Mouse (Mus musculus) left cerebral cortex, adult 8-10 months (tissue): ENCODE measurements around the gene P3h3. TPM values are rescaled to one million over a fixed set of nuclear protein-coding genes. Genes with fewer than 3 reads are reported as not detected.
"Not testable (repeated sequence)": the region's sequence is repeated elsewhere in the genome, so short reads cannot be mapped to it uniquely, and the experiment has no call there.

Experiments used
- DNase-seq, 2 experiments: peaks; one replicate each; pipeline ENCODE4 v3.0.0; 2022; ENCODE audit warnings: low spot score in 2 of 2
- total RNA-seq, 4 experiments: library from RNA; stranded (reverse); gene quantifications; 2 replicates each; pipeline ENCODE4 v1.2.4; 2022

Gene P3h3
- total RNA-seq, 4 experiments from 2014 or later = 18.5 to 25.6 (median 20.6) TPM

DNA sequence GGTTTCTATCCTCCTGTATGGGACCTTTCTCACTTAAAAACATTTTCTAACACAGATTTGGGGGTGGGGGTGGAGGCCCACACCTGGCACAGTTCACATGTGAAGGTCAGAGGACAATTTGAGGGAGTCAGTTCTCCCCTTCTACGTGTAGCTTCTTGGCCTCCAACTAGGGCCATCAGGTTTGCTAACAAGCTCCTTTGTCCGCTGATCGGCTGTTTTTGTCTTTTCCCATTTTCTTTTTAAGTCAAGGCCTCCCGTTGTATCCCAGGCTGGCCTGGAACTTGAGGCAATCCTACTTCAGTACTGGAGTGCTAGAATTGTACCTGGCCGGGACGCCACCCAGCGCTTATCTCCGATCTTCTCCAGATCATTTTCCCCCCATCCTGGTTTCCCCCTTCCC lies 25.9 kb downstream of the P3h3 start:
- DNase-seq = no peak

DNA sequence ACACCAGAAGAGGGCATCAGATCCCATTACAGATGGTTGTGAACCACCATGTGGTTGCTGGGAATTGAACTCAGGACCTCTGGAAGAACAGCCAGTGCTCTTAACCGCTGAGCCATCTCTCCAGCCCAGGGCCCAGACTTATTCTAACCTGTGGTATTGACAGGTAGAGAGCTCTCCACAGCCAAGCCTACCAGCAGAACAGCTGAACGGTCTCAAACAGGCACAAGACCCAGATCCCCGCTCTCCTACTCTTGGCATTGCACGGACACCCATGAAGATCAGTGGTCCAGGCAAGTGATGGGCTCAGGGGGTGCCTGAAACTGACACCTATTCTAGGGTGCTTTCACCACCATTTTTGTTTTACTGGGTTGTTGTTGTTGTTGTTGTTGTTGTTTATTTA lies 26.4 kb downstream of the P3h3 start:
- not testable (repeated sequence) for DNase-seq

DNA sequence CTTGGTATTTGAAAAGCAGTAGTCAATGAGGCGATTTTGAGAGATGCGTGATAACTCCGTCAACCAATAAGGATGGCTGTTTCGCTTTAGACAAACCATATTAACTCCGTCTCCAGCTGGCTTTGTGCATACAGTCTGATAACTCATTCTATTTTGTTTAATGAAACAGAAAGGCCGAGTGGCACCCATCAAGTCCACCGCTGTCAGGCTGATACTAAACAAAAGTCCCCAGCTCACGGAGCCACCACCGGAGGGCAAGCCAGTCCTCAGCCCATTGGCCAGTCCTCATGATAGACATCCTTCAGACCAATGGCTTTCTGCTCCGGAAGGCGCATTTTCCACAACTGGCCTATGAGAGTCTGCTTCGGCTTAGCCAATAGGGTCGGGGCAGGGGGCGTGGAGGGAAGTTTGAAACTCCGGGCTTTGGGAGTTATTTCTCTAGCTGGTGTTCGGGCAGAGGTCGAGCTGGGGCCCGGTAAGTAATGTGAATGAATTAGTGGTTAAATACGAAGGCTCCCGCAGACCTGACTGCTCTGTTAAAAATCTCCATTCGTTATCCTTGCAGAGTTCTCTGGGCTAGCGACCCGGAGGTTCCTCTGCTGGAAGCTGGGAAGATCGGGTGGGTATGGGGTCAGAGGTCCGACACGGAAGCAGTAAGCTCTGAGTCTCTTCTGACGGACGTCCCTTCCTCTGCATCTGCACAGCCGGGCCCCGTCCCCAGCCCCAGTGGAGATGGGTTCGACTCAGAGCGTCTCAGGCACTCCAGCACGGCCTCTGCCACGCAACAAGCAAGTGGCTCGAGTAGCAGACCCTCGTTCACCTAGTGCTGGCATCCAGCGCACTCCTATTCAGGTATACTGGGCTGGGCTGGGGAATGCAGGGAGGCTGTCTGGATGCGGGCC lies 27.5 kb downstream of the P3h3 start:
- DNase-seq = peak; percentile 86 to 96

GRCm38 (mm10) chr6:124828868-124829798 lies 28.4 kb downstream of the P3h3 start, which contains the start of the genes Usp5 and Cdca3:
Gene Usp5, minus strand, starts transcription at chr6:124829484.
Gene Cdca3, plus strand, starts transcription at chr6:124829547.
- peak; percentile 97 to 99 for DNase-seq

DNA sequence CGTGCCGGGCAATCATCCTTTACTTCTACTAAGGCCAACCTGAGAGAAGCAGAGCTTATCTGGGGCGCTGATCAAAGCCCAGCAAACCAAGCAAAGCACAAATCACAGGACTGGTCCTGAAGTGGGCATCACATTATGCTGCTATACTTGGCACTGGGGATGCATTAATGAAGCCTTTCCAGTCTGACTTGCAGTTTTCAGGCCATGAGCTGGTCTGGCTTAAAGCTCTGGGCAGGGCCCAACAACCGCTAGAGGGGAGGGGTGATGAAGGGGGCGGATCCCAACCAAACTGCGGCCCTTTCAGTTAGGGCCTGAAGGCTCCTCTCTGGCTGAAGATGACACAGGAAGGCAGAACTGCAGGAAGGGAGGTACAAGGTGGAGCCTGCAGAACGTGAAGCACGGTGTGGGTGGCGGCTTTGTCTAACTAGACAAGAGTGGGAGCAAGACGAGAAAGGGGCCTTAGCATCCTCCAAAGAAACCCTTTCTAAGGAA lies 29.4 kb downstream of the P3h3 start:
- no peak for DNase-seq

DNA sequence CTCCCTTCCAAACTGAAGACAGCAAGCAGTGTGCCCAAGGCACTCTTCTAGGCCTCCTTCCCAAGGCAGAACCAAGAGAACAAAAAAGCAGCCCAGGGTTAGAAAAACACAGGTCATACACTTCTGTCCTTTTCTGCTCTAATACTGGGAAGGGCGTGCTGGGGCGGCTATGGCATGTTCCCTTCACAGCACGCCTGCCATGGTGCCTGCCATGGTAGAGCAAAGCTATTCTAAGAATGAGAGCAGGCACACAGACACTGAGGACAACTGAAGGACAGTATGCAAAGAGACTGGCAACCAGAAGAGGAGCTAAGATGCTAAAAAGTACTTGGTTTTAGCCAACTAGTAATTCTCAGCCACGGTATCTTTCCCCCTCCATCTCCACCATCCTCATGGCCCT lies 35.5 kb downstream of the P3h3 start:
- no peak for DNase-seq

- DNase-seq = no peak
These were observed 36.7 kb downstream of the P3h3 start for GRCm38 (mm10) chr6:124820891-124821290.

DNA sequence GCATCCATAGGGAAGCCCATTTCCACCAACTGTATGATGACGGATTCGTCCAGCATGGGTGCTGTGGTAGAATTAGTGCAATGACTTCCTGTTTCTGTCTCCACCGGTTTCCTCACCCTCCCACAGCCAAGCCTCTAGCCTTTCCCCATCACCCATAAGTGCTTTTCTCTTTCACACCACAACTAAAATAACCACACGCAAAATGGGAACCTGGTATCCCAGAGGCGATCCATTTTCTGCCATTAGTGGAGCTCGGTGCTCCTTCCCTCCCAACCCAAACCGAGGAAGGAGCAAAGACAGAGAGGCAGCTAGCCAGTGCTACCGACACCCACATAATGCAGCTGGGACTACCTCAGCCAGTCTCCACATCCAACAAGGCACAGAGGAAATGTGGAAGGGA lies 39.6 kb downstream of the P3h3 start:
- DNase-seq = no peak

DNA sequence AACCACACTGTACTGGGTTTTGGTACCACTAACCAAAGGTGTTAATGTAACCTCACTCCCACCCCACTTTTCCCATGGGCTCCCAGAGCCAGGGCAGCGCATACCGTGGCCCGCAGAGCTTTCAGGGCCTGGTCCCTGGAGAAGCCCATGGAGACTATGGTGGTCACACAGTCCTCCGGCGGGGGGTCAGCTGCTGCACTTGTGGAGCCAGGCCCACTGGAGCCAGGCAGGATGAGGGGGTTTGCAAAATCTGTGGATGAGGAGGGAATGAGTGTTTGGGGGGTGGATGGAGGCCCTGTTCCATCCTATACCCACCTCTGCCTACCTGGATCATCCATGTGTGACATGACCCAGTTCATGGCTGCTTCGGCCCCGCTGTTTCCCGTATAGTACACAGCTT lies 40.0 kb downstream of the P3h3 start:
- DNase-seq = no peak

- peak in 1 of 2 experiments; percentile 2 for DNase-seq
These were observed 40.4 kb downstream of the P3h3 start for GRCm38 (mm10) chr6:124817125-124817524.

DNA sequence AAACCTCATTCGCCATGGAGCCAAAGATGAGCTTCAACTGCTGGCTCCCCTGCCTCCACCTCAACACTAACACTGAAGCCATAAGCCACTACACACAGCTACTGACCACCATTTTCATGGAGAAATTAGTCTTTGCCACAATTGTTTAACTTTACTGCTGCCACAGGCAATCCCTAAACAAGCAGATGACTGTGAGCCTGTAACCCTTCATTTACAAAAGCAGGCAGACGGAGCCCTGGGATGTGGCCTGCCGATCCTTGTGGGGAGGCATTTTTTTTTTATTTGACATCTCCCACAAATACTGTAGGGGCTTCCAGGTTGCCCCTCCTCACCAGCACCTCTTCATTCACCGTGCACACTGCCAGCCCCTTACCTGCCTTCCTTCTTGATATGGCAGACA lies 40.9 kb downstream of the P3h3 start:
- DNase-seq = no peak

- DNase-seq = peak in 1 of 2 experiments; percentile 4
These were observed 42.4 kb downstream of the P3h3 start for GRCm38 (mm10) chr6:124814858-124815774.

- no peak for DNase-seq
These were observed 43.1 kb downstream of the P3h3 start for GRCm38 (mm10) chr6:124814448-124814847.

GRCm38 (mm10) chr6:124813933-124814332 lies 43.6 kb downstream of the P3h3 start, which contains the start of gene Tpi1:
Gene Tpi1, minus strand, starts transcription at chr6:124814296.
- peak; percentile 83 to 87 for DNase-seq

DNA sequence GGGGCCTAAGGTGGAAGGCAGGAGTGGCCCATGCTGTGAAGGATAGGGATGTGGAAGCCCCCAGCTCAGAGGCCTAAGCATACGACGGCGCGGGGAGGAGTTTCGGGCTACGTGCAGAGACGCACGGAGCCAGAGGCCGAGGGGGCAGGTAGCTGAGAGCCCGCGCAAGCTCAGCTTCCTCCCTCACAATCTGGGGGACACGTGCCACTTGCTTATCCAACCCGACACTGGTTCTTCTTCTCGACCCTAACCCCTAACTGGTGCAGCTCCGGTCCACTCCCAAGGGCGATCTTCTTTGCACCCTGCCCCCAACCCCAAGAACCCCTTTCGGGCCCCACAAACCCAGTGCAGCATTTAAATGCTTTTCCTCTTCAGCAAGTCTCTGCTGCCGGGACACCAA lies 44.1 kb downstream of the P3h3 start:
- DNase-seq = peak; percentile 51 to 78

- no peak for DNase-seq
These were observed 44.7 kb downstream of the P3h3 start for GRCm38 (mm10) chr6:124812848-124813247.

GRCm38 (mm10) chr6:124811701-124812560 lies 45.6 kb downstream of the P3h3 start:
- DNase-seq = no peak

- DNase-seq = no peak
These were observed 46.2 kb downstream of the P3h3 start for GRCm38 (mm10) chr6:124811403-124811665.

GRCm38 (mm10) chr6:124810566-124811402 lies 46.8 kb downstream of the P3h3 start:
- DNase-seq = not testable (repeated sequence)
